Mouse (Mus musculus) embryonic fibroblast, embryonic 13.5 days (primary cell): ENCODE measurements at regions not wholly inside any gene's neighbourhood (a gene's known extent, or its start where the extent isn't known, plus 50 kb on each side); places are given as distances from the start of the nearest gene placed in this dataset.

Source experiments
- CTCF ChIP-seq: IDR thresholded peaks from 2 replicates; pipeline ENCODE4 v1.5.1; 2011; ENCODE audit warnings: mild to moderate bottlenecking, control low read depth, low read length, moderate library complexity, borderline replicate concordance; ENCODE audit not compliant: insufficient read depth
- POLR2A ChIP-seq: IDR thresholded peaks from 2 replicates; pipeline ENCODE4 v1.6.1; 2011; ENCODE audit warnings: low read depth, mild to moderate bottlenecking, control low read depth, low read length, moderate library complexity

DNA sequence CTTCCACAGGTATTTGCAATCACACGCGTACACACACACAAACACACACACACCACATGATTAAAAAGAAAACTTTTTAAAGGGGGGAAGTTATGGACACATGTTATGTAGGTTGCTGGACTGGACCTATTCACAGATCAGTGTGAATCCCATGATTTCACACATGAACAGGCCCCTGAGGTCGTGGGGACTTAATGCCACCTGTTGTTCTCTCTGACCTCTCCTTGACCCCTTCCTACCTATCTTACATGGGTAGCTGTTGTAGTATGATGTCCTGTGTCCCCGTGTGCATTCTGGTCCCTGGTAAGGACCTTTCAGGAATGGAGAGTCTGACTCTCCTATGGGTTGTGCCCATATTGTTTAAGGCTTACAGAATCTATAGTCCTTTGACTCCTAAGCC, 155.6 kb downstream of the Zfp36l1 start:
- TF ChIP-seq CTCF (no peak), POLR2A (no peak)
